Mouse (Mus musculus): ENCODE results near the gene Smarcc1. TPM values are rescaled to one million over a fixed set of nuclear protein-coding genes. Genes with fewer than 3 reads are reported as not detected.

Smarcc1 gene
- polyA plus RNA-seq, 1 experiment from 2014 or later = 96.3 TPM

GRCm38 (mm10) chr9:110245590-110246320, 128.2 kb downstream of the Smarcc1 start:
- Histone ChIP-seq H3K9me3 (ENCODE audit: low read length) (no peaks in the 10 kb centered on the region), H3K27ac (ENCODE audit: low read length) (no peak overlapping the region), H3K9ac (replicated peaks; ENCODE audit: low read length) (peak overlapping the region; percentile 63), H3K4me1 (ENCODE audit: insufficient read depth, low read length) (peaks cover 20% of the 10 kb centered on the region), H3K36me3 (ENCODE audit: insufficient read depth, low read length) (peaks cover 7% of the 10 kb centered on the region; the same call in 1 of the 2 replicates), H3K4me2 (replicated peaks; ENCODE audit: low read depth, low read length) (peak overlapping the region; percentile 100), H3K27me3 (ENCODE audit: insufficient read depth, low read length) (peaks cover 12% of the 10 kb centered on the region), H3K4me3 (ENCODE audit: low read length) (peak overlapping the region; percentile 73)
- WGBS = under 1% methylated on average over 32 of the region's 40 CpGs
- peak; percentile 89 for ATAC-seq (ENCODE audit: low FRiP score, low TSS enrichment)

- peaks cover 12% of the 10 kb centered on the region for H3K27me3 ChIP-seq (ENCODE audit: insufficient read depth, low read length)
- whole genome bisulfite sequencing = 37% methylated on average over 13 of the region's 13 CpGs
- H3K4me1 ChIP-seq (ENCODE audit: insufficient read depth, low read length) = peaks cover 20% of the 10 kb centered on the region
- H3K4me2 ChIP-seq (replicated peaks; ENCODE audit: low read depth, low read length) = peak overlapping the region; percentile 100
- peak overlapping the region; percentile 73 for H3K4me3 ChIP-seq (ENCODE audit: low read length)
- H3K9me3 ChIP-seq (ENCODE audit: low read length) = no peaks in the 10 kb centered on the region
- peak overlapping the region; percentile 43 for H3K9ac ChIP-seq (replicated peaks; ENCODE audit: low read length)
- ATAC-seq (ENCODE audit: low FRiP score, low TSS enrichment) = peak; percentile 26
- H3K27ac ChIP-seq (ENCODE audit: low read length) = no peak overlapping the region
- peaks cover 3% of the 10 kb centered on the region; the same call in 1 of the 2 replicates for H3K36me3 ChIP-seq (ENCODE audit: insufficient read depth, low read length)
Measured at GRCm38 (mm10) chr9:110246321-110246640, 128.8 kb downstream of the Smarcc1 start.

- Histone ChIP-seq H3K4me1 (ENCODE audit: insufficient read depth, low read length) (peaks cover 20% of the 10 kb centered on the region), H3K36me3 (ENCODE audit: insufficient read depth, low read length) (no peaks in the 10 kb centered on the region), H3K27me3 (ENCODE audit: insufficient read depth, low read length) (peaks cover 12% of the 10 kb centered on the region), H3K27ac (ENCODE audit: low read length) (no peak overlapping the region), H3K4me3 (ENCODE audit: low read length) (no peak overlapping the region), H3K9ac (replicated peaks; ENCODE audit: low read length) (no peak overlapping the region), H3K4me2 (replicated peaks; ENCODE audit: low read depth, low read length) (no peak overlapping the region), H3K9me3 (ENCODE audit: low read length) (no peaks in the 10 kb centered on the region)
- WGBS = 88% methylated on average over 10 of the region's 10 CpGs
- no peak for ATAC-seq (ENCODE audit: low FRiP score, low TSS enrichment)
Measured at GRCm38 (mm10) chr9:110247049-110247448, 129.5 kb downstream of the Smarcc1 start.

- Histone ChIP-seq H3K27me3 (ENCODE audit: insufficient read depth, low read length) (peaks cover 12% of the 10 kb centered on the region), H3K36me3 (ENCODE audit: insufficient read depth, low read length) (no peaks in the 10 kb centered on the region), H3K27ac (ENCODE audit: low read length) (no peak overlapping the region), H3K4me1 (ENCODE audit: insufficient read depth, low read length) (peaks cover 20% of the 10 kb centered on the region), H3K4me3 (ENCODE audit: low read length) (no peak overlapping the region), H3K9ac (replicated peaks; ENCODE audit: low read length) (no peak overlapping the region), H3K9me3 (ENCODE audit: low read length) (no peaks in the 10 kb centered on the region), H3K4me2 (replicated peaks; ENCODE audit: low read depth, low read length) (no peak overlapping the region)
- ATAC-seq (ENCODE audit: low FRiP score, low TSS enrichment) = no peak
- 73% methylated on average over 2 of the region's 2 CpGs for WGBS
Measured at GRCm38 (mm10) chr9:110248861-110249260, 131.4 kb downstream of the Smarcc1 start.

- 22% methylated on average over 11 of the region's 11 CpGs for WGBS
- H3K27ac ChIP-seq (ENCODE audit: low read length) = peak overlapping the region; percentile 25; the same call in 1 of the 2 replicates
- H3K4me2 ChIP-seq (replicated peaks; ENCODE audit: low read depth, low read length) = no peak overlapping the region
- peaks cover 15% of the 10 kb centered on the region for H3K4me1 ChIP-seq (ENCODE audit: insufficient read depth, low read length)
- peaks cover 3% of the 10 kb centered on the region for H3K27me3 ChIP-seq (ENCODE audit: insufficient read depth, low read length)
- no peaks in the 10 kb centered on the region for H3K9me3 ChIP-seq (ENCODE audit: low read length)
- no peak overlapping the region for H3K4me3 ChIP-seq (ENCODE audit: low read length)
- no peak for ATAC-seq (ENCODE audit: low FRiP score, low TSS enrichment)
- peak overlapping the region; percentile 26; the same call in 1 of the 2 replicates for H3K9ac ChIP-seq (replicated peaks; ENCODE audit: low read length)
- no peaks in the 10 kb centered on the region for H3K36me3 ChIP-seq (ENCODE audit: insufficient read depth, low read length)
Measured at GRCm38 (mm10) chr9:110249823-110250543, 132.5 kb downstream of the Smarcc1 start.

GRCm38 (mm10) chr9:110250776-110251175, 133.3 kb downstream of the Smarcc1 start:
- Histone ChIP-seq H3K36me3 (ENCODE audit: insufficient read depth, low read length) (no peaks in the 10 kb centered on the region), H3K4me1 (ENCODE audit: insufficient read depth, low read length) (peaks cover 11% of the 10 kb centered on the region), H3K27ac (ENCODE audit: low read length) (no peak overlapping the region), H3K9me3 (ENCODE audit: low read length) (no peaks in the 10 kb centered on the region), H3K4me2 (replicated peaks; ENCODE audit: low read depth, low read length) (no peak overlapping the region), H3K27me3 (ENCODE audit: insufficient read depth, low read length) (no peaks in the 10 kb centered on the region), H3K4me3 (ENCODE audit: low read length) (no peak overlapping the region), H3K9ac (replicated peaks; ENCODE audit: low read length) (no peak overlapping the region)
- 89% methylated on average over 14 of the region's 14 CpGs for WGBS
- no peak for ATAC-seq (ENCODE audit: low FRiP score, low TSS enrichment)

GRCm38 (mm10) chr9:110255407-110256019, 138.0 kb downstream of the Smarcc1 start:
- 53% methylated on average over 15 of the region's 15 CpGs for WGBS
- no peaks in the 10 kb centered on the region for H3K9me3 ChIP-seq (ENCODE audit: low read length)
- H3K4me3 ChIP-seq (ENCODE audit: low read length) = no peak overlapping the region
- no peak overlapping the region for H3K9ac ChIP-seq (replicated peaks; ENCODE audit: low read length)
- no peak overlapping the region for H3K4me2 ChIP-seq (replicated peaks; ENCODE audit: low read depth, low read length)
- ATAC-seq (ENCODE audit: low FRiP score, low TSS enrichment) = no peak
- H3K27me3 ChIP-seq (ENCODE audit: insufficient read depth, low read length) = no peaks in the 10 kb centered on the region
- no peak overlapping the region for H3K27ac ChIP-seq (ENCODE audit: low read length)
- no peaks in the 10 kb centered on the region for H3K36me3 ChIP-seq (ENCODE audit: insufficient read depth, low read length)
- H3K4me1 ChIP-seq (ENCODE audit: insufficient read depth, low read length) = no peaks in the 10 kb centered on the region

- no peaks in the 10 kb centered on the region for H3K36me3 ChIP-seq (ENCODE audit: insufficient read depth, low read length)
- no peak for ATAC-seq (ENCODE audit: low FRiP score, low TSS enrichment)
- no peaks in the 10 kb centered on the region for H3K27me3 ChIP-seq (ENCODE audit: insufficient read depth, low read length)
- H3K4me2 ChIP-seq (replicated peaks; ENCODE audit: low read depth, low read length) = no peak overlapping the region
- no peak overlapping the region for H3K4me3 ChIP-seq (ENCODE audit: low read length)
- no peak overlapping the region for H3K9ac ChIP-seq (replicated peaks; ENCODE audit: low read length)
- no peaks in the 10 kb centered on the region for H3K9me3 ChIP-seq (ENCODE audit: low read length)
- no peak overlapping the region for H3K27ac ChIP-seq (ENCODE audit: low read length)
- 73% methylated on average over 6 of the region's 6 CpGs for WGBS
- no peaks in the 10 kb centered on the region for H3K4me1 ChIP-seq (ENCODE audit: insufficient read depth, low read length)
Measured at GRCm38 (mm10) chr9:110258646-110259045, 141.1 kb downstream of the Smarcc1 start.

- H3K36me3 ChIP-seq (ENCODE audit: insufficient read depth, low read length) = no peaks in the 10 kb centered on the region
- WGBS = 90% methylated on average over 3 of the region's 3 CpGs
Measured at GRCm38 (mm10) chr9:110259118-110259517, 141.6 kb downstream of the Smarcc1 start.

More at GRCm38 (mm10) chr9:110259118-110259517, 141.6 kb downstream of the Smarcc1 start:
- no peak overlapping the region for H3K4me3 ChIP-seq (ENCODE audit: low read length)
- H3K27me3 ChIP-seq (ENCODE audit: insufficient read depth, low read length) = no peaks in the 10 kb centered on the region
- H3K4me2 ChIP-seq (replicated peaks; ENCODE audit: low read depth, low read length) = no peak overlapping the region
- H3K4me1 ChIP-seq (ENCODE audit: insufficient read depth, low read length) = no peaks in the 10 kb centered on the region
- no peak for ATAC-seq (ENCODE audit: low FRiP score, low TSS enrichment)
- no peak overlapping the region for H3K27ac ChIP-seq (ENCODE audit: low read length)
- H3K9me3 ChIP-seq (ENCODE audit: low read length) = no peaks in the 10 kb centered on the region
- no peak overlapping the region for H3K9ac ChIP-seq (replicated peaks; ENCODE audit: low read length)
